Mouse (Mus musculus) ovary, postnatal 10 days (tissue): ENCODE results near the gene Engase.

Experiments
- DNase-seq: peaks from one replicate; pipeline ENCODE4 v3.0.0; 2022; ENCODE audit warnings: low spot score

The Engase gene

GRCm38 (mm10) chr11:118455788-118456187 is 20.8 kb upstream of the Engase start:
- DNase-seq = no peak

GRCm38 (mm10) chr11:118456937-118457336 is 19.7 kb upstream of the Engase start:
- no peak for DNase-seq

- no peak for DNase-seq
Measured at GRCm38 (mm10) chr11:118459051-118459450, 17.6 kb upstream of the Engase start.

- no peak for DNase-seq
Measured at GRCm38 (mm10) chr11:118459536-118459935, 17.1 kb upstream of the Engase start.

- no peak for DNase-seq
Measured at GRCm38 (mm10) chr11:118460280-118460679, 16.3 kb upstream of the Engase start.

- DNase-seq = no peak
Measured at GRCm38 (mm10) chr11:118467441-118468035, 9.1 kb upstream of the Engase start.

- DNase-seq = no peak
Measured at GRCm38 (mm10) chr11:118469509-118470160, 7.0 kb upstream of the Engase start.

- DNase-seq = no peak
Measured at GRCm38 (mm10) chr11:118470234-118470966, 6.2 kb upstream of the Engase start.

- no peak for DNase-seq
Measured at GRCm38 (mm10) chr11:118471676-118472075, 5.0 kb upstream of the Engase start.

GRCm38 (mm10) chr11:118473161-118473560 is 3.5 kb upstream of the Engase start:
- no peak for DNase-seq

GRCm38 (mm10) chr11:118473842-118474500 is 2.7 kb upstream of the Engase start:
- DNase-seq = no peak

GRCm38 (mm10) chr11:118475496-118476083 is 1.0 kb upstream of the Engase start:
- DNase-seq = no peak

- DNase-seq = no peak
Measured at GRCm38 (mm10) chr11:118479776-118480175, 3.1 kb downstream of the Engase start.

- no peak for DNase-seq
Measured at GRCm38 (mm10) chr11:118481231-118481630, 4.6 kb downstream of the Engase start.

- DNase-seq = no peak
Measured at GRCm38 (mm10) chr11:118481751-118482150, 5.1 kb downstream of the Engase start.

GRCm38 (mm10) chr11:118484169-118484568 is 7.5 kb downstream of the Engase start:
- DNase-seq = no peak

GRCm38 (mm10) chr11:118485338-118485737 is 8.7 kb downstream of the Engase start:
- DNase-seq = no peak

- DNase-seq = no peak
Measured at GRCm38 (mm10) chr11:118485780-118486179, 9.2 kb downstream of the Engase start.

GRCm38 (mm10) chr11:118486281-118486680 is 9.7 kb downstream of the Engase start:
- DNase-seq = no peak

- DNase-seq = no peak
Measured at GRCm38 (mm10) chr11:118486881-118487772, 10.5 kb downstream of the Engase start.

GRCm38 (mm10) chr11:118488191-118488906 is 11.7 kb downstream of the Engase start:
- no peak for DNase-seq
